Mouse (Mus musculus) brain, embryonic 14.5 days (tissue): Measurements from ENCODE around the gene Dppa2. TPM values are rescaled to one million over a fixed set of nuclear protein-coding genes. Genes with fewer than 3 reads are reported as not detected.
"Not testable (repeated sequence)": the region's sequence is repeated elsewhere in the genome, so short reads cannot be mapped to it uniquely, and the experiment has no call there.

Experiments
- DNase-seq: peaks from one replicate; pipeline ENCODE4 v3.0.0-alpha.2; 2011; ENCODE audit warnings: low read depth
- CTCF ChIP-seq: fragments of 200-500 bp; IDR thresholded peaks from 2 replicates; pipeline ENCODE4 v1.5.1; 2012; ENCODE audit warnings: inconsistent platforms, mild to moderate bottlenecking, moderate library complexity, borderline replicate concordance; ENCODE audit not compliant: insufficient read depth, insufficient read length; ENCODE audit errors: extremely low read depth
- POLR2A ChIP-seq: fragments of 200-500 bp; IDR thresholded peaks from 2 replicates; pipeline ENCODE4 v1.6.1; 2012; ENCODE audit warnings: mild to moderate bottlenecking, inconsistent platforms, borderline replicate concordance; ENCODE audit not compliant: poor library complexity, insufficient read depth, insufficient read length, severe bottlenecking; ENCODE audit errors: extremely low read depth
- polyA plus RNA-seq: library from polyadenylated mRNA; depleted of rRNA; stranded (reverse); fragments of >200 nt; gene quantifications from 2 replicates; pipeline ENCODE4 v1.2.3, GENCODE M21; 2012; rRNA removed

Gene Dppa2
- polyA plus RNA-seq, result 0.04 TPM in 1 of 2 replicates, not detected in the other

GRCm38 (mm10) chr16:48303509-48303908, at the start of gene Dppa2:
Dppa2 (plus strand) TSS chr16:48303908.
- no peak for DNase-seq
- no peak for TF ChIP-seq POLR2A
- TF ChIP-seq CTCF, result no peak

- no peak for DNase-seq
- TF ChIP-seq POLR2A (no peak), CTCF (no peak)
These were observed 49.1 kb upstream of the Dppa2 start for GRCm38 (mm10) chr16:48254584-48254983.

DNA sequence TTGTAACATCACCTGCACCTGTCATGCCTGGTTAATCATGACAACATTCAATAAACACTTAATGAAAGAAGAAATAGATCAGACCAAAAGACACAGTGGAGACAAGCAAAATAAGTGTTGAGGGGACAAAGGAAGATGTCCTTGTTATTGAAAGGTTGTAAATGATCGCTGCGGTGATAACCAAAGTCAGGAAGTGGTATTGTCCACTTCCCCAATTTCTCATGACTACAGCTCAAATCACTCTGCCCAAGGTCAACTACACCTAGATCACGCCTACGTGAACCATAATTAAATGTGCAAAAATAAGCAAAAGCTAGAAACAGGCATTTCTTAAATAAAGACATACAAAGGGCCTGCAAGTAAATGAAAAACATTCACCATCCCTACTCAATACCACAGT, 44.2 kb upstream of the Dppa2 start:
- TF ChIP-seq POLR2A (no peak), CTCF (no peak)
- no peak for DNase-seq

DNA sequence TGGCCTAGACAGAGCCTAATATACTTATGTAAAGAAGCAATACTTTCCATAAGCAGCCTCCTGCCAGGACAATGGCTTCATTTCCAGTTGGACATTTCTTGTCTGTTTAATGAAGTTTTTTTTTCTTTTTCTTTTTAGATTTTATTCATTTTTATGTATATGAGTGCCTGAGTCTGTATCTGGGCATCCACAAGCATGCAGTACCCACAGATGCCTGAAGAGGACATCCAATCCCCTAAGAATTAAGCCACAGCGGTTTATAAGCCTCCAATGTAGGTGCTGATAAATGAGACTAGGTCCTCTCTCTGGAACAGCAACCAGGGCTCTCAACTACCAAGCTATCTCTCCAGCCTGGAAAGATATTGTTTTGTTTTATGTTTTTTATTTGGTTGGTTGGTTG, 40.8 kb upstream of the Dppa2 start:
- TF ChIP-seq CTCF (no peak), POLR2A (no peak)
- no peak for DNase-seq

GRCm38 (mm10) chr16:48265856-48266255, 37.9 kb upstream of the Dppa2 start:
- no peak for DNase-seq
- TF ChIP-seq CTCF (no peak), POLR2A (no peak)

- TF ChIP-seq CTCF, result no peak
- no peak for TF ChIP-seq POLR2A
- no peak for DNase-seq
These were observed 26.8 kb upstream of the Dppa2 start for GRCm38 (mm10) chr16:48276940-48277339.

DNA sequence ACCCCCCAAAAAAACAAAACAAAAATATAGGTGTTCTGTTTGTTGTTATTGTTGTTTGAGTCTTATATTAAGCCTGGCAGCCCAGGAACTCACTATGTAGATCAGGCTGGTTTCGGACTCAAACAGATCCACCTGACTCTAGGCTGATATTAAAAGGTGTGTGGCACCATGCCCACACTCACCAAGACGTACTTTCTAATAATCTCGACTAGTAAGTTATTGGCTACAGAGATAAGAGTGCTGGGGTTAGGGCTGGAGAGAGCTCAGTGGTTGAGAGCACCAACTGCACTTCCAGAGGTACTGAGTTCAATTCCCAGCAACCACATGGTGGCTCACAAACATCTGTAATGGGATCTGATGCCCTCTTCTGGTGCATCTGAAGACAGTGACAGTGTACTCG, 22.8 kb upstream of the Dppa2 start:
- no peak for DNase-seq
- TF ChIP-seq POLR2A, result no peak

DNA sequence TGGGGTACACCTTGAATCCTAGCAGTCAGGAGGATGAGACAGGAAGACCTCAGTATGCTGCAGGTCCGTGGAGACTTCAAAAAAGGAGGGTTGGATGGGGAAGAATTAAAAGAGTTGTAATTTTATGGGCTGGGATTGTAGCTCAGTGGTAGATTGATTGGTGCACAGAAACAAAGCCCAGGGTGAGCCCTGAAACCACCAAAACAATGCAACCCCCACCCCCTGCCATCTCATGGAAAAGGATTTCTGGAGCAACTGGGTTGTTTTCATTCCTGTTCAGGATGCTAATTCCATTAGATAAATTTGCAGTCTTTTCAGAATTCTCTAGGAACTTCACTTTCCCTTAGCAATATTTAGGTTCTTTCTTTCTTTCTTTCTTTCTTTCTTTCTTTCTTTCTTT, 20.9 kb upstream of the Dppa2 start:
- TF ChIP-seq POLR2A, result no peak
- TF ChIP-seq CTCF, result no peak
- DNase-seq, result no peak

DNA sequence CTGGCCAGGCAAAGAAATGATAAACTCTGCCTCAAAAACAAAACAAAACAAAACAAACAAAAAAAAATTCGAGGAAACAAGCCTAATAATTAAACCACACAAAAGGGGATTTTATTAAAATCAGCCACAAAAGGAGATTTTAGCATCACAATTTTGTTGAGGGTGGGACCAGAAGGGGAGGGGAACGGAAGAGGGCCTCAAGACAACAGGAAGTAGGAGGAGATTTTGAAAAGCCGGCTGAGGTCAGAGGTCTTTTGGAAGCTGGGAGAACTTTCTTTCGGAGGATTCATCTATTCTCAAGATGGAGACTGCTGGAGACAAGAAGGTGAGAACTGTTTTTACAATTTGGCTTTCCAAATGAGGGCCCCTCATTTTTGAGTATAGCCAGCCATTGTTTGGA, 20.2 kb upstream of the Dppa2 start, which contains the start of gene Dppa4:
Gene Dppa4 (plus strand): TSS at position 217 of the 400 bp plus-strand sequence.
- TF ChIP-seq CTCF (no peak), POLR2A (no peak)
- no peak for DNase-seq

GRCm38 (mm10) chr16:48285517-48285916, 18.2 kb upstream of the Dppa2 start:
- TF ChIP-seq CTCF (no peak), POLR2A (no peak)
- DNase-seq, result no peak

- TF ChIP-seq POLR2A (no peak), CTCF (no peak)
These were observed 6.1 kb upstream of the Dppa2 start for GRCm38 (mm10) chr16:48297384-48298136.

GRCm38 (mm10) chr16:48299884-48300283, 3.8 kb upstream of the Dppa2 start:
- no peak for DNase-seq
- no peak for TF ChIP-seq POLR2A
- TF ChIP-seq CTCF, result no peak

More at GRCm38 (mm10) chr16:48297384-48298136, 6.1 kb upstream of the Dppa2 start:
- no peak for DNase-seq

- TF ChIP-seq CTCF (no peak), POLR2A (no peak)
- DNase-seq, result no peak
These were observed 275 bp downstream of the Dppa2 start for GRCm38 (mm10) chr16:48303983-48304382.

- not testable (repeated sequence) for DNase-seq
These were observed 5.2 kb downstream of the Dppa2 start for GRCm38 (mm10) chr16:48308916-48309315.
